Mouse (Mus musculus): Measurements from ENCODE around the gene Opn4.

The Opn4 gene

GRCm38 (mm10) chr14:34599941-34600340 is at the start of gene Opn4:
Gene Opn4 (minus strand): TSS chr14:34600142.
- no peak for DNase-seq

- no peak for DNase-seq
Observed at GRCm38 (mm10) chr14:34647870-34648475, 48.0 kb upstream of the Opn4 start.

- no peak for DNase-seq
Observed at GRCm38 (mm10) chr14:34644140-34644539, 44.2 kb upstream of the Opn4 start.

- no peak for DNase-seq
Observed at GRCm38 (mm10) chr14:34635721-34636120, 35.8 kb upstream of the Opn4 start.

GRCm38 (mm10) chr14:34635192-34635591 is 35.2 kb upstream of the Opn4 start:
- no peak for DNase-seq

GRCm38 (mm10) chr14:34632722-34633448 is 32.9 kb upstream of the Opn4 start:
- DNase-seq, result no peak

GRCm38 (mm10) chr14:34626824-34627223 is 26.9 kb upstream of the Opn4 start:
- DNase-seq, result no peak

- no peak for DNase-seq
Observed at GRCm38 (mm10) chr14:34623531-34624210, 23.7 kb upstream of the Opn4 start.

GRCm38 (mm10) chr14:34623074-34623473 is 23.1 kb upstream of the Opn4 start:
- no peak for DNase-seq

GRCm38 (mm10) chr14:34620611-34621376 is 20.9 kb upstream of the Opn4 start:
- DNase-seq, result peak; percentile 31 to 41

- DNase-seq, result no peak
Observed at GRCm38 (mm10) chr14:34618808-34619207, 18.9 kb upstream of the Opn4 start.

- peak; percentile 83 to 86 for DNase-seq
Observed at GRCm38 (mm10) chr14:34616821-34617220, 16.9 kb upstream of the Opn4 start.

- DNase-seq, result no peak
Observed at GRCm38 (mm10) chr14:34615625-34616024, 15.7 kb upstream of the Opn4 start.

- no peak for DNase-seq
Observed at GRCm38 (mm10) chr14:34615082-34615481, 15.1 kb upstream of the Opn4 start.

GRCm38 (mm10) chr14:34614551-34614950 is 14.6 kb upstream of the Opn4 start:
- no peak for DNase-seq

- DNase-seq, result no peak
Observed at GRCm38 (mm10) chr14:34613523-34613922, 13.6 kb upstream of the Opn4 start.

- DNase-seq, result no peak
Observed at GRCm38 (mm10) chr14:34612222-34612621, 12.3 kb upstream of the Opn4 start.

GRCm38 (mm10) chr14:34611591-34611990 is 11.6 kb upstream of the Opn4 start:
- no peak for DNase-seq

- DNase-seq, result no peak
Observed at GRCm38 (mm10) chr14:34601910-34602309, 2.0 kb upstream of the Opn4 start.

GRCm38 (mm10) chr14:34595596-34596255 is 4.2 kb downstream of the Opn4 start:
- no peak for DNase-seq

- DNase-seq, result no peak
Observed at GRCm38 (mm10) chr14:34591741-34592535, 8.0 kb downstream of the Opn4 start.

All from cerebellum, adult 18-20 months (tissue).